Mouse (Mus musculus) heart, postnatal 0 days (tissue): ENCODE results near the gene Igfbpl1.

Source experiments
- CTCF ChIP-seq: IDR thresholded peaks from 2 replicates; pipeline ENCODE4 v1.5.1; 2016; ENCODE audit warnings: antibody characterized with exemption, control low read depth, low read depth
- EP300 ChIP-seq: IDR thresholded peaks from 2 replicates; pipeline ENCODE4 v1.6.1; 2016; ENCODE audit warnings: antibody characterized with exemption, low read depth

DNA sequence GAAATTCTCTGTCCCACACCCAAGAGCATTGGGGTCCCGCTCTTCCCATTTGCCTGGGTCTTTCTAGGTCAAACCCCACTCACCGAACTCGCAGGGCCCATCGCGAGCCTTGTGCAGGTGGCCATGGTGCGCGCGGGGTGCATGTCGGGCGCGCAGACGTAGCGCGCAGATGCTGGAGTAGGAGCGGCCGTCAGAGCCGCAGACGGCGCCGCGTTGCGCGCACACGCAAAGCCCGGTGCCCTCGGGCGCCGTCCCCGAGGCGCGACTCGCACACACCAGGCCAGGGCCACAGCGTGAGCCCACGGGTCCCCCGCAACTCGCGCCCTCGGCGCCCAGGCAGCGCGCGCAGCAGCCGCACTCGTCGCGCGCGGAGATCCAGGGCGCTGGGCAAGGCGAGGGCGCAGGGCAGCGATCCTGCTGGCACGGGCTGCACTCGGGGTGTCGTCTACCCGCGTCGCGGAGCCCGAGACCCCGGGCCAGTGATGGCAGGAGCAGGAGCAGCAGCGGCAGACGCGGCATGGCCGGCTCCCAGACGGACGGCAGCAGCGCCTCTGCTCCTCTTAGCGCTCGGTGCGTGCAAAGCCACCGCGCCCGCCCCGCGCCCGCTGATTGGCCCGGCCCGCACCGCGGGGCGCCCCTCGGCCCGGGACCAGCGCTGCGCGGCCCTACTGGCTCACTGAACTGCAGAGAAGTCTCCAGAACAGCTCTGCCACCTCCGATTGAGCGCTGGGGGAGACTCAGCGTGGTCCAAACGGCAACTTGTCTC, at the start of gene Igfbpl1:
- no peak for TF ChIP-seq CTCF
- no peak for TF ChIP-seq EP300
